Mouse (Mus musculus): Measurements from ENCODE around the gene Tbc1d2.

DNA sequence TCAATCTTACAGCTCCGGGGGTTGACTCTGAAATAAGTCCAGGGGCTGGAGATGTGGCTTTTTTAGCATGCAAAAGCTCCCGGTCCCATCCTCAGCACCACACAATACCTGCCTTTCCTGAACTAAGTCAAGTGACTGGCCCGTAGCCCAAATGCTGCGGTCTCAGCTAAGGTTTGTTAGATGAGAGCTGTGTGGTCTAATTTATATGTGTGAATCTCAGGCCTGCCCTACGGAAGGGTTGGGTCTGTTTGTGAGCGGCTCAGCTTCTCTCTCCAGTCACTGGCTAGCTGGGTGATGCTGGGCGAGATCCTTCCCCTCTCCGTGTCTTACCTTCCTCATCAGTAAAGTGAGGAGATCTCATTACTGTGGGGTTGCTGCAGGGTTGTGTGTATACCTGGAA is 81.8 kb downstream of the Tbc1d2 start:
- TF ChIP-seq POLR2A (IDR thresholded peaks at IDR 0.05; ENCODE audit: insufficient read depth, low read depth, low read length) = no peak
- TF ChIP-seq CTCF (IDR thresholded peaks at IDR 0.05) = no peak
